Mouse (Mus musculus): ENCODE results near the gene Tmsb15l. TPM values are rescaled to one million over a fixed set of nuclear protein-coding genes. Genes with fewer than 3 reads are reported as not detected.
"Not testable (repeated sequence)": the region's sequence is repeated elsewhere in the genome, so short reads cannot be mapped to it uniquely, and the experiment has no call there.

The Tmsb15l gene
- not detected for total RNA-seq (2021)
- long read RNA-seq, experiment 1 = 0 reads
- long read RNA-seq, experiment 2 = 0 reads

DNA sequence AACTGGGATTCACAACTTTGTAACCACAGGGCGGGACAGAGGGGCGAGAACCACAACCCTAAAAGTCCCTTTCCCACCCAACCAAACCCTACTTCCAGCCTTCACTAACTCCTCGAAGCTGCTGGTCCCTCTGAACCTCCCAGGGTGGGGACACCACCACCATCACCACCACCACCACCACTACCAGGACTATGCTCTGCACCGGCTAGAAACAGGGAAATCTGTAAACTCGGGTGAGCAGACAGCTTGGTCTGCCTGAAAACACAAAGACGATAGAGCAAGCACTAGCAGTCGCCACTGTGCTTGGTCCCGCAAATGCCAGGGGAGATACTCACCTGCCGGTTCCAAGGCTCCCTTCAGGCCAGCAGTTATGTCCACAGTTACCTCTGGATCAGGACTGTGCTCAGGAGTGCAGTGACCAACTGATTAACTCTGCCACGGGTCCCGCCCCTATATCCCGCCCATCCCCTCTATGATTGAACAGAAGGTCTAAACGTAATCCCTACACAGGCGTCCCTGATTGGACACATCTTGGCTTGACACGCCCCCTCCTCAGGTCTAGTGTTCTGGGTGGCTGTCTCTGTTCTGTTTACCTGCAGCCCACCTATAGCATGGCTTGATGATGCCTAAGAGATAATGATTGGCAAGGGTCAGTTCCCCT, at the start of gene Tmsb15l, which contains the start of gene Tmsb15b1:
Tmsb15l (minus strand) TSS at position 446 of the 661 bp plus-strand sequence.
Tmsb15b1 (minus strand) TSS at position 451 of the 661 bp plus-strand sequence.
- peak in 1 of 2 experiments; percentile 49 for DNase-seq

- DNase-seq = peak; percentile 41 to 70
Measured at GRCm38 (mm10) chrX:137019310-137019709, 42.6 kb upstream of the Tmsb15l start.

GRCm38 (mm10) chrX:137017668-137018067, 41.0 kb upstream of the Tmsb15l start:
- DNase-seq = no peak

GRCm38 (mm10) chrX:137015099-137015709, 38.5 kb upstream of the Tmsb15l start:
- DNase-seq = peak; percentile 21 to 29

GRCm38 (mm10) chrX:136996256-136996655, 19.6 kb upstream of the Tmsb15l start:
- no peak for DNase-seq

DNA sequence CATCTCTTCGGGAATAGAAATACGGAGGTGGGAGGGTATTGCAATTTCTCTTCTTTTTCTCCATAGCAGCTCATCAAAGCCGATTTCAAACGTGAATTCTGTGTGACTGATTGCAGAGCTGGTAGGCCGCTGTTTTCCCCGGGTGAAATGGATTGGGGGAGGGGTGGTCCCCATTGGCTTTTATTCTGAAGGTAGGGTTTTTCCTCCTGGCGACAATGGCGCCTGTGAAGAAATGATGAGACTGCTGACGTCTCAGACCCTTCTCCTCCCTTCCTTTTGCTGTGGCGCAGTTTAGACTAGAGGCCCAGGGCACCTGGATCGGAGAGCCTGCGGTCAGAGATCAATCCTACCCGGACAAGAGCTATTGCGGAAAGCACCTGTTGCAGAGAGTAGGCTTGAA, 17.0 kb upstream of the Tmsb15l start:
- DNase-seq = no peak

GRCm38 (mm10) chrX:136992978-136993547, 16.4 kb upstream of the Tmsb15l start, which contains the start of gene Zcchc18:
Gene Zcchc18 (plus strand): TSS chrX:136993155.
- DNase-seq = peak; percentile 18 to 45

DNA sequence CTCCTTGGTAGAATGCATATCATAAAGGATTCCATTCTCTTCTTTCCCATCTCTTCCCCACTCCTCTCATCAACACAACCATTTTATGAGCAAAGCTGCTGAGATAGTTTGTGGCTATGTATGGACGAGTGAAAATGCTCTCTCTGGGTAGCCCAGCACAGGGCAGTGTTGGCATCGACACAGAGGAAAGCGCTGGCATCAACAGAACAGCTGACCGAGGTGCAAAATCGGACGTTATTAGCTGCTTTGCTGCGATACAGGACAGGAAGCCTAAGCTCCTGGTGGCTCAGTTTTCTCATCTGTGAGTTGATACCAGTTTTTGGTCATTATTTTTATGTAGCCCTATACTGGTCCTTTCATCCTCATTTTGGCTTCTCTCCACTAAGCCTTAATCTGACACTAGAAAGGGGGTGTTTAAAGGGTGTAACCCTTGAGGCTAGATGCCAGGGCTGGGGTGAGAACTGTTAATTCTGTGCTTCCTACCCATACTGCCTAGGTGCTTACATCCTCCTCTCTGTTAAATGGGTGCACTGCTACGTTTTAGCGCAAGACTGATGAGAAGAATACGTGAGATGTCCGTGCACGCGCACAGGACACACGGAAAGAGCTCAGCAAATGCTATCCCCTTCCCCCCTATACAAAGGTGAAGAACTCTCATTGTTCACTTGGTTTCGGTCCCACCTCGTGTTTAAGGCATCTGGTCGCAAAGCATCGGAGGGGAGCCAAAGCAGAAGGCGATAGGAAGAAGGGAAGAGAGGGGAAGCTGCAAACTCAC, 15.7 kb upstream of the Tmsb15l start:
- DNase-seq = no peak

- no peak for DNase-seq
Measured at GRCm38 (mm10) chrX:136991274-136991673, 14.6 kb upstream of the Tmsb15l start.

DNA sequence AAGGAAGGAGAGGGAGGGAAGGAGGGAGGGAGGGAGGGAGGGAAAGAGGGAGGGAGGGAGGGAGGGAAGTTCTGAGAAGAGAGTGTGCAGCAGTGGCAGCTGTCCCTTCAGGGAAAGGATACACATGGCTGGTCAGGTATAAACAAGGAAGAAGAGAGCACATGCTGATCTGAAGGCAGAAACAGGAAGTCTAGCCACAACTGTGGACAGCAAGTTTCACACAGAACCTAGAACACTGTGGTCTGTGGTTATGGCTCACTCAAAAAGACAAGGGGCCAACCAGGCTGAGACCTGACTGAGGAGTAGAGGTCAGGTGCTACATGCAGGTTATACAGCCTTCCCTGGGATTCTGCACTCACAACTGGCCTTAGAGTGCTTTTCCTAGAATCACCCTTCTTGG, 9.4 kb upstream of the Tmsb15l start:
- no peak for DNase-seq

GRCm38 (mm10) chrX:136978616-136979015, 1.9 kb upstream of the Tmsb15l start:
- no peak for DNase-seq

- not testable (repeated sequence) for DNase-seq
Measured at GRCm38 (mm10) chrX:136975397-136975796, 1.3 kb downstream of the Tmsb15l start, which contains the start of gene Tmsb15b2. Gene Tmsb15b2 (minus strand): TSS chrX:136975497.

GRCm38 (mm10) chrX:136959688-136960087, 17.0 kb downstream of the Tmsb15l start:
- peak in 1 of 2 experiments; percentile 13 for DNase-seq

GRCm38 (mm10) chrX:136958300-136958699, 18.4 kb downstream of the Tmsb15l start:
- not testable (repeated sequence) for DNase-seq

GRCm38 (mm10) chrX:136957583-136958279, 18.9 kb downstream of the Tmsb15l start:
- DNase-seq = peak in 1 of 2 experiments; percentile 15

GRCm38 (mm10) chrX:136937985-136938384, 38.7 kb downstream of the Tmsb15l start:
- DNase-seq = no peak

DNA sequence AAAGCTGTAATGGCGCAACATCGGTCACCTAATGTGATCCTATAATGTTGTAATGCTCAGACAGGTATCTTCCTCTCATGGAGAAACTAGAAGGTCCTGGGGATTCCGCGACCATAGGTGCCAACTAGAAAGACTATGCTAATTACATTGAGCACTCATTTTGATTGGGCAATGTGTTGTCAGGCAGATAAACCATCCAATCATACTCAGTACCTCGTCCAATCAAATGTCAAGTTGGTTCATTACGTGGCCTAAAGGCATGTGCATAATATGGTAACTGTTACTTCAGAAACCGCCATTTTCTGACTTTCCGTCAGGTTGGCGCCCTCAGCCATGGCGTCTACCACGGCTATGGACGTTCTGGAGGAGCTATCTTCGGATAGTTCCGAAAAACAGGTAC, 49.6 kb downstream of the Tmsb15l start, which contains the start of gene H2bfm:
H2bfm (plus strand) TSS at position 295 of the 400 bp plus-strand sequence.
- no peak for DNase-seq

DNA sequence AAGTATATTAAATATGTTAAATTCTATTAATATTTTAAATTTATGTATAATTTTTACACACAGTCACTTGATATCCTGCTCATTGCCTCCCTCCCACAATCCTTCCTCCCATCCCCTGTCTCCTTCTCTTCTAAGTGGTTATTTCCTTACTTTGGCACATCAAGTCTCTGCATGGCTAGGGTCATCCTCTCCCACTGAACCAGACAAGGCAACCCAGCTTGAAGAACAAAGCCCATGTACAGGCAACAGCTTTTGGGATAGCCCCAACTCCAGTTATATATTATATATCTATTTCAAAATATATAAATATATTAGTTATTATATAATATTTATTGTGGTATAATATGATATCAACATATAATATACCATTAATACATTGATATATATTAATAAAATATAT, 50.8 kb downstream of the Tmsb15l start:
- DNase-seq = no peak

Data from heart, adult 18-20 months (tissue).